In the genomic region with DNA sequence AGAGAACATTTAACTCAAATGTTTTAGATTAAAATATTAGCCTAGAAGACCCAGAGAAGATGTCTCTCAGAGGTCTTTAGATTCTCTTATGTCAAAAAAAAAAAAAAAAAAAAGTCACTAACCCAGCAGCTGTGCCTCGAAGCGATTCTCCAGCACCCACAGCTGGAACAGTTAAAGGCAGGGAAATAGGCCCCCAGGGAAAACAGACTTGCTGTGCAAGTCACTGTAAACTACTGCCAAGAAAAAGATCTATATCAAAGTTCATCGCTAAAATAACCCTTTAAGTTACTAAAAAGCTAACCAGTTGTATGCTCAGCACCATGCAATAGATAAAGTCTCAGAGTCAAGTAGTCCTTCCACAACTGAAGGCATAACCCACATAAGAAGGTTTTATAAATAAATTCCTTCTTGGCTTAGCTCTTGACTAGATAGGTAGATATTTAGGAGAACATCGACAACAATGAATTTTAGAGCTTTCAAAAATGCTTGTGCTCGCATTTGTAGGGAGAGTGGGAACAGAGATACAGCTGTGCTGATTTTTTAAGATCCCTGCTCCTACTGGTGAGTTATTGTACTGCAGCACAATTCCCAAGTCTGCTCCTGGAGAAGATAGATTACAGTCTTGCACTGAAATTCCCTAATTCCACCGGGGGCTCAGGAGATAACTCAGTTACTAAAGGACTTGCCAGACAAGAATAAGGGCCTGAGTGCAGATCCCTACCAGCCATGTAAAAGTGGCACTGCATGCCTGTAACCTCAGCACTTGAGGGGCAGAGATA, we compare ENCODE assay signal across 10 mouse cellular contexts. TPM values are rescaled to one million over a fixed set of nuclear protein-coding genes. Genes with fewer than 3 reads are reported as not detected.
DNase-seq lines count a peak whose midpoint lies in the region; ATAC-seq and TF ChIP-seq lines count a peak whose summit lies in the region.
"Had no signal": no experiment of that assay in that cellular context is flagged by ENCODE, and none has a peak within 500 bp of the region (broad histone marks: within the 10 kb centered on the region; RNA-seq: fewer than 3 reads in every experiment).

No protein-coding gene starts in this region.

- H3K9me3 ChIP-seq in forebrain, postnatal 0 days (ENCODE audit: low read length) = no peaks in the 10 kb centered on the region
- no peaks in the 10 kb centered on the region for H3K9me3 ChIP-seq in forebrain, embryonic 15.5 days
- no peaks in the 10 kb centered on the region for H3K9me3 ChIP-seq in liver, postnatal 0 days (ENCODE audit: low read length)
- H3K9me3 ChIP-seq in liver, embryonic 12.5 days (replicated peaks) = no peaks in the 10 kb centered on the region
- H3K9me3 ChIP-seq in limb, embryonic 14.5 days (ENCODE audit: control insufficient read depth, low read length) = no peaks in the 10 kb centered on the region

- peak; percentile 60 for TF ChIP-seq CTCF in forebrain, postnatal 0 days (IDR thresholded peaks at IDR 0.05; ENCODE audit: low read depth)
- TF ChIP-seq CTCF in liver, postnatal 0 days (IDR thresholded peaks at IDR 0.05; ENCODE audit: low read depth) = peak; percentile 27; the same call in 1 of the 2 replicates

- no peak for TF ChIP-seq POLR2A in limb, embryonic 14.5 days (IDR thresholded peaks at IDR 0.05; ENCODE audit: borderline replicate concordance, extremely low read depth, insufficient read depth, insufficient read length)

- no peaks in the 10 kb centered on the region for H3K36me3 ChIP-seq in forebrain, postnatal 0 days (ENCODE audit: insufficient read depth)
- no peaks in the 10 kb centered on the region for H3K36me3 ChIP-seq in forebrain, embryonic 15.5 days
- no peaks in the 10 kb centered on the region for H3K36me3 ChIP-seq in liver, postnatal 0 days (replicated peaks; ENCODE audit: insufficient read depth, low read length)
- H3K36me3 ChIP-seq in liver, embryonic 12.5 days = no peaks in the 10 kb centered on the region
- no peaks in the 10 kb centered on the region for H3K36me3 ChIP-seq in limb, embryonic 14.5 days (ENCODE audit: control insufficient read depth, insufficient read depth, low read length)

- TF ChIP-seq EP300 in liver, postnatal 0 days (IDR thresholded peaks at IDR 0.05; ENCODE audit: low read depth) = no peak

- H3K27me3 ChIP-seq in forebrain, postnatal 0 days (ENCODE audit: insufficient read depth, low read length) = no peaks in the 10 kb centered on the region
- no peaks in the 10 kb centered on the region for H3K27me3 ChIP-seq in forebrain, embryonic 15.5 days
- no peaks in the 10 kb centered on the region for H3K27me3 ChIP-seq in liver, postnatal 0 days (ENCODE audit: insufficient read depth, low read length)
- H3K27me3 ChIP-seq in liver, embryonic 12.5 days (replicated peaks) = no peaks in the 10 kb centered on the region
- H3K27me3 ChIP-seq in limb, embryonic 14.5 days (ENCODE audit: control insufficient read depth, insufficient read depth, low read length) = no peaks in the 10 kb centered on the region

- WGBS in forebrain, postnatal 0 days = 69% methylated on average over 6 of the region's 6 CpGs
- 57% methylated on average over 6 of the region's 6 CpGs for WGBS in forebrain, embryonic 15.5 days
- 61% methylated on average over 6 of the region's 6 CpGs for WGBS in liver, postnatal 0 days (ENCODE audit: insufficient replicate concordance)
- 44% methylated on average over 6 of the region's 6 CpGs for WGBS in liver, embryonic 12.5 days (ENCODE audit: insufficient replicate concordance)
- 29% methylated on average over 6 of the region's 6 CpGs for WGBS in limb, embryonic 14.5 days

- no peak overlapping the region for H3K27ac ChIP-seq in forebrain, postnatal 0 days (ENCODE audit: low read depth, low read length)
- H3K27ac ChIP-seq in forebrain, embryonic 15.5 days (replicated peaks) = no peak overlapping the region
- H3K27ac ChIP-seq in liver, postnatal 0 days (ENCODE audit: low read depth) = no peak overlapping the region
- no peak overlapping the region for H3K27ac ChIP-seq in liver, embryonic 12.5 days
- no peak overlapping the region for H3K27ac ChIP-seq in limb, embryonic 14.5 days (replicated peaks; ENCODE audit: low read depth, low read length)

- no peak overlapping the region for H3K9ac ChIP-seq in forebrain, postnatal 0 days
- H3K9ac ChIP-seq in forebrain, embryonic 15.5 days (replicated peaks) = no peak overlapping the region
- no peak overlapping the region for H3K9ac ChIP-seq in liver, postnatal 0 days (replicated peaks)
- H3K9ac ChIP-seq in liver, embryonic 12.5 days = no peak overlapping the region
- no peak overlapping the region for H3K9ac ChIP-seq in limb, embryonic 14.5 days (ENCODE audit: low read depth, low read length, severe bottlenecking)

- peak; percentile 35 for DNase-seq in forebrain, postnatal 0 days
- DNase-seq in liver, postnatal 0 days = no peak
- peak; percentile 53 for DNase-seq in adipocyte (ENCODE audit: low spot score)
- DNase-seq in limb, embryonic 14.5 days (ENCODE audit: low spot score) = peak; percentile 49
- DNase-seq in thymus, postnatal 14 days = no peak
- DNase-seq in cerebellum, adult 18-20 months = no peak
- DNase-seq: heart, adult 18-20 months had no signal

- H3K4me3 ChIP-seq in forebrain, postnatal 0 days (ENCODE audit: low read depth, low read length) = no peak overlapping the region
- no peak overlapping the region for H3K4me3 ChIP-seq in forebrain, embryonic 15.5 days
- no peak overlapping the region for H3K4me3 ChIP-seq in liver, postnatal 0 days (ENCODE audit: low read depth, low read length)
- no peak overlapping the region for H3K4me3 ChIP-seq in liver, embryonic 12.5 days
- no peak overlapping the region for H3K4me3 ChIP-seq in limb, embryonic 14.5 days (replicated peaks; ENCODE audit: low read length)

- no peak overlapping the region for H3K4me2 ChIP-seq in forebrain, postnatal 0 days (ENCODE audit: low read depth)
- no peak overlapping the region for H3K4me2 ChIP-seq in forebrain, embryonic 15.5 days (replicated peaks)
- H3K4me2 ChIP-seq in liver, postnatal 0 days (ENCODE audit: low read depth, low read length) = no peak overlapping the region
- no peak overlapping the region for H3K4me2 ChIP-seq in liver, embryonic 12.5 days
- H3K4me2 ChIP-seq in limb, embryonic 14.5 days (replicated peaks; ENCODE audit: low read depth, low read length, severe bottlenecking) = no peak overlapping the region

- no peaks in the 10 kb centered on the region for H3K4me1 ChIP-seq in forebrain, postnatal 0 days (ENCODE audit: insufficient read depth)
- no peaks in the 10 kb centered on the region for H3K4me1 ChIP-seq in forebrain, embryonic 15.5 days
- no peaks in the 10 kb centered on the region for H3K4me1 ChIP-seq in liver, postnatal 0 days (ENCODE audit: insufficient read depth)
- H3K4me1 ChIP-seq in liver, embryonic 12.5 days = no peaks in the 10 kb centered on the region
- H3K4me1 ChIP-seq in limb, embryonic 14.5 days (ENCODE audit: control insufficient read depth, insufficient read depth, low read length) = no peaks in the 10 kb centered on the region

- ATAC-seq in forebrain, postnatal 0 days = no peak
- ATAC-seq in forebrain, embryonic 15.5 days (replicated peaks) = no peak
- ATAC-seq in liver, postnatal 0 days = no peak
- ATAC-seq in liver, embryonic 12.5 days = no peak
- no peak for ATAC-seq in limb, embryonic 14.5 days (ENCODE audit: low FRiP score, low read depth)
- ATAC-seq: inflammation-experienced regulatory T-cells, adult 6 months had no signal

RNA-seq across cellular contexts. Expression of a gene that starts 31.5 kb away (rescaled TPM):
- total RNA-seq in forebrain, postnatal 0 days (2014; rRNA removed) = 95.6 and 111 TPM in 2 replicates
- polyA plus RNA-seq in forebrain, postnatal 0 days (2015; fragmentation: Nextera tagmentation; extraction: Ambion mirVana) = 159 and 163 TPM in 2 replicates
- 242 and 250 TPM in 2 replicates for polyA plus RNA-seq in forebrain, embryonic 15.5 days (2015; fragmentation: Nextera tagmentation; extraction: Ambion mirVana)
- 47.4 and 51.2 TPM in 2 replicates for polyA plus RNA-seq in liver, postnatal 0 days (2015; fragmentation: Nextera tagmentation; extraction: Ambion mirVana)
- 168 and 171 TPM in 2 replicates for polyA plus RNA-seq in liver, embryonic 12.5 days (2016; fragmentation: Nextera tagmentation; extraction: Ambion mirVana)
- polyA plus RNA-seq in limb, embryonic 14.5 days (2012; rRNA removed) = 118 and 146 TPM in 2 replicates
- polyA plus RNA-seq in limb, embryonic 14.5 days (2014; fragmentation: Nextera tagmentation; extraction: Ambion mirVana) = 203 and 226 TPM in 2 replicates

RNA-seq across cellular contexts. Expression of a gene that starts 31.9 kb away (rescaled TPM):
- 7.8 and 11.8 TPM in 2 replicates for total RNA-seq in forebrain, postnatal 0 days (2014; rRNA removed)
- polyA plus RNA-seq in forebrain, postnatal 0 days (2015; fragmentation: Nextera tagmentation; extraction: Ambion mirVana) = 4.1 and 5.7 TPM in 2 replicates
- 8.9 and 10.7 TPM in 2 replicates for polyA plus RNA-seq in forebrain, embryonic 15.5 days (2015; fragmentation: Nextera tagmentation; extraction: Ambion mirVana)
- polyA plus RNA-seq in liver, postnatal 0 days (2015; fragmentation: Nextera tagmentation; extraction: Ambion mirVana) = 3.6 and 4.1 TPM in 2 replicates
- 8.8 and 9.1 TPM in 2 replicates for polyA plus RNA-seq in liver, embryonic 12.5 days (2016; fragmentation: Nextera tagmentation; extraction: Ambion mirVana)
- 20.9 and 27.1 TPM in 2 replicates for polyA plus RNA-seq in limb, embryonic 14.5 days (2012; rRNA removed)
- 13.1 and 14.1 TPM in 2 replicates for polyA plus RNA-seq in limb, embryonic 14.5 days (2014; fragmentation: Nextera tagmentation; extraction: Ambion mirVana)

RNA-seq across cellular contexts. Expression of a gene that starts 40.8 kb away (rescaled TPM):
- total RNA-seq in forebrain, postnatal 0 days (2014; rRNA removed) = not detected in 2 replicates
- not detected in 2 replicates for polyA plus RNA-seq in forebrain, postnatal 0 days (2015; fragmentation: Nextera tagmentation; extraction: Ambion mirVana)
- polyA plus RNA-seq in forebrain, embryonic 15.5 days (2015; fragmentation: Nextera tagmentation; extraction: Ambion mirVana) = 0.09 TPM in 1 of 2 replicates, not detected in the other
- polyA plus RNA-seq in liver, postnatal 0 days (2015; fragmentation: Nextera tagmentation; extraction: Ambion mirVana) = not detected in 2 replicates
- not detected in 2 replicates for polyA plus RNA-seq in liver, embryonic 12.5 days (2016; fragmentation: Nextera tagmentation; extraction: Ambion mirVana)
- polyA plus RNA-seq in limb, embryonic 14.5 days (2012; rRNA removed) = 0.04 TPM in 1 of 2 replicates, not detected in the other
- not detected in 2 replicates for polyA plus RNA-seq in limb, embryonic 14.5 days (2014; fragmentation: Nextera tagmentation; extraction: Ambion mirVana)
- total RNA-seq: heart, adult 18-20 months had no signal
- polyA plus RNA-seq: inflammation-experienced regulatory T-cells, adult 6 months had no signal

Comparison
In these comparisons a context has a peak if more than half of its experiments do, and no peak if none do; other contexts are left out.
1. DNase-seq: peak in forebrain, postnatal 0 days (single experiment), adipocyte (single experiment) and limb, embryonic 14.5 days (single experiment); none in liver, postnatal 0 days (single experiment), thymus, postnatal 14 days (single experiment) and cerebellum, adult 18-20 months (0 of 2).